Mouse (Mus musculus): Measurements from ENCODE around the gene E2f8. TPM values are rescaled to one million over a fixed set of nuclear protein-coding genes. Genes with fewer than 3 reads are reported as not detected.

The E2f8 gene
- polyA plus RNA-seq, 1 experiment from 2014 or later, result 5.0 TPM

- H3K27ac ChIP-seq, result no peak within 1 kb of the TSS
- H3K36me3 ChIP-seq, result no peaks in the 10 kb centered on the region
- WGBS, result 77% methylated on average over 8 of the region's 8 CpGs
- ATAC-seq, result no peak
- no peaks in the 10 kb centered on the region for H3K9me3 ChIP-seq
- no peak within 1 kb of the TSS for H3K4me2 ChIP-seq (replicated peaks)
- no peak within 1 kb of the TSS for H3K4me3 ChIP-seq (replicated peaks)
- H3K27me3 ChIP-seq, result no peaks in the 10 kb centered on the region
- peaks cover 7% of the 10 kb centered on the region; the same call in 1 of the 2 replicates for H3K4me1 ChIP-seq (replicated peaks)
- no peak within 1 kb of the TSS for H3K9ac ChIP-seq (replicated peaks)
Measured at GRCm38 (mm10) chr7:48908521-48909341, 27.3 kb upstream of the E2f8 start, which contains the start of gene Nav2. Gene Nav2, plus strand, starts transcription at chr7:48908716.

DNA sequence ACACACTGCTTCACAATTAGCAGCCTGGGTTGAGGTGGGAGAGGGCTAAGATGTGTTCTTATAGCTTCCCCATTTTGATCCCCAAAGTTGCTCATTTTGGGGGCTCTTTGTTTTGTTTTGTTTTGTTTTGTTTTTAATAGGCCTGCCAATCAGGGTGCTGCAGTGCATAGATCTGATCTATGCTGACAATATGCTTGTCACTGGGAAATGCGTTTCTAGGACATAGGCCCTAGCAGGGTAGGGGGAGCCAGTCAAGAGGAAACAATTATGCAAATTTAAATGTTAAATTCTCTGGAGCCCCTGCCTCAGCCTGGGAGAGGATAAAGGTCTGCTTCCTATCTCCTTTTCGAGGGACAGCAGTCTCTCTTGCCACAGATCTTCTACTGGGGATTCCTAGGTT is 21.1 kb upstream of the E2f8 start:
- Histone ChIP-seq H3K4me2 (replicated peaks) (no peak overlapping the region), H3K9me3 (no peaks in the 10 kb centered on the region), H3K27ac (peak overlapping the region; percentile 1; the same call in 1 of the 2 replicates), H3K27me3 (peaks cover 17% of the 10 kb centered on the region), H3K9ac (replicated peaks) (no peak overlapping the region), H3K36me3 (no peaks in the 10 kb centered on the region), H3K4me3 (replicated peaks) (no peak overlapping the region), H3K4me1 (replicated peaks) (peaks cover 34% of the 10 kb centered on the region)
- ATAC-seq, result peak; percentile 71
- whole genome bisulfite sequencing, result 4% methylated on average over 2 of the region's 2 CpGs

- ATAC-seq, result no peak
- no peak overlapping the region for H3K4me2 ChIP-seq (replicated peaks)
- peaks cover 34% of the 10 kb centered on the region for H3K27me3 ChIP-seq
- H3K27ac ChIP-seq, result no peak overlapping the region
- no peak overlapping the region for H3K9ac ChIP-seq (replicated peaks)
- 72% methylated on average over 8 of the region's 8 CpGs for WGBS
- H3K9me3 ChIP-seq, result no peaks in the 10 kb centered on the region
- no peak overlapping the region for H3K4me3 ChIP-seq (replicated peaks)
- H3K36me3 ChIP-seq, result no peaks in the 10 kb centered on the region
- peaks cover 42% of the 10 kb centered on the region for H3K4me1 ChIP-seq (replicated peaks)
Measured at GRCm38 (mm10) chr7:48900408-48901167, 19.2 kb upstream of the E2f8 start.

- Histone ChIP-seq H3K4me1 (replicated peaks) (peaks cover 39% of the 10 kb centered on the region), H3K9me3 (no peaks in the 10 kb centered on the region), H3K9ac (replicated peaks) (no peak overlapping the region), H3K27me3 (peaks cover 49% of the 10 kb centered on the region), H3K36me3 (no peaks in the 10 kb centered on the region), H3K4me3 (replicated peaks) (no peak overlapping the region), H3K4me2 (replicated peaks) (no peak overlapping the region), H3K27ac (no peak overlapping the region)
- 69% methylated on average over 9 of the region's 9 CpGs for WGBS
- no peak for ATAC-seq
Measured at GRCm38 (mm10) chr7:48898416-48898815, 17.0 kb upstream of the E2f8 start.

DNA sequence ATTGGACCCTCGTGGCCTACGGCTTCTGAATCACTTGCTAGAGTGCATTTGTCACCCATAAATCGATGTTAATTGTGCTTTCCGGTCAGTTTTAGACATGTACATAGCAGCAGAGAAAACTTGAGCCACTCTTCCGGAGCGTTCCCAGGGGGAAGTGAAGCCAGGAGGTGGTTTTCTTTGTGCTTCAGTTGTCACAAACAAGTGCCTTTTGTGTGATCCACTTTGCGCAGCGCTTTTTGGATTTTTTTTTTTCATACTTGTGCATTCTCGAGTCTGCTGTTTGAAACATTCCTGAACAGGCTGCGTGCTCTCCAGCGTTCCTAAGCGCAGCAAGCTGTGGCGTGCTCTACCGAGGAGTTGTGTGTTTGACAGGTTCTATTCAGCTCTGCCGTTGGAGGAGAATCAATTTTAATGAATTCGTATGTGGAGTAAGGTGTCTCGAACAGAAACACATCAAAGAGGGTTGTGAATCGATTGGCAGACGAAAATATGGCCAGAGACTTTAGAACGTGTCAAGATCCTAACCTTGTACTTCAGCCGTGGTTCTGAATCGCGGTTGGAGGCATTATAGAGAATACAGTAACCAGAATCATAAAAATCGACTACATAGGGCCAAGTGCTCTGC is 16.3 kb upstream of the E2f8 start:
- no peak for ATAC-seq
- no peaks in the 10 kb centered on the region for H3K36me3 ChIP-seq
- no peak overlapping the region for H3K27ac ChIP-seq
- H3K4me3 ChIP-seq (replicated peaks), result no peak overlapping the region
- H3K9me3 ChIP-seq, result no peaks in the 10 kb centered on the region
- 29% methylated on average over 24 of the region's 24 CpGs for WGBS
- peaks cover 31% of the 10 kb centered on the region for H3K4me1 ChIP-seq (replicated peaks)
- H3K27me3 ChIP-seq, result peaks cover 51% of the 10 kb centered on the region
- H3K4me2 ChIP-seq (replicated peaks), result no peak overlapping the region
- no peak overlapping the region for H3K9ac ChIP-seq (replicated peaks)

- Histone ChIP-seq H3K4me2 (replicated peaks) (no peak overlapping the region), H3K27me3 (peaks cover 55% of the 10 kb centered on the region), H3K4me1 (replicated peaks) (peaks cover 25% of the 10 kb centered on the region), H3K27ac (no peak overlapping the region), H3K9ac (replicated peaks) (no peak overlapping the region), H3K36me3 (no peaks in the 10 kb centered on the region), H3K9me3 (no peaks in the 10 kb centered on the region), H3K4me3 (replicated peaks) (no peak overlapping the region)
- 81% methylated on average over 4 of the region's 4 CpGs for WGBS
- ATAC-seq, result no peak
Measured at GRCm38 (mm10) chr7:48896051-48896450, 14.7 kb upstream of the E2f8 start.

DNA sequence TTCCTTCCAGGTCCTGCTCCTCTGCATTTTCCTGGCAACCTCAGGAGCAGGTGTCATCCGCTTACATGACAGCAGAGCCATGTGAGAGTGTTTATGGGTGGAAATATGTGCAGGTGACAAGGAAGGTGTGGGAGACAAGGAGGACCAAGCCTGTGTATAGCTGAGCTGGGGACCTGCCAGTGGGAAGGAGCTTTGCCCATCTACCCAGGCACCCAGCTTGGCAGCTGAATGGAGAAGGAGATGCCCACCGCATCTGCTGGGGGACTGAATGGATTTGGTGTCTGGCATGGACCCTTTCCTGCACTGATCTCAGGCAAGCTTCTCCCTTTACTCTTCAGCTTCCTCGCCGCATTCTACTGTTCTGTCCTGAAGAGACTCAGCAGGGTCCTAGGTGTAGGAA is 14.1 kb upstream of the E2f8 start:
- H3K4me1 ChIP-seq (replicated peaks), result peaks cover 30% of the 10 kb centered on the region
- H3K9me3 ChIP-seq, result no peaks in the 10 kb centered on the region
- H3K36me3 ChIP-seq, result no peaks in the 10 kb centered on the region
- 89% methylated on average over 4 of the region's 4 CpGs for WGBS
- no peak overlapping the region for H3K27ac ChIP-seq
- no peak for ATAC-seq
- no peak overlapping the region for H3K4me2 ChIP-seq (replicated peaks)
- peaks cover 51% of the 10 kb centered on the region for H3K27me3 ChIP-seq
- H3K9ac ChIP-seq (replicated peaks), result no peak overlapping the region
- H3K4me3 ChIP-seq (replicated peaks), result no peak overlapping the region

- Histone ChIP-seq H3K9me3 (no peaks in the 10 kb centered on the region), H3K4me2 (replicated peaks) (no peak overlapping the region), H3K4me3 (replicated peaks) (no peak overlapping the region), H3K9ac (replicated peaks) (no peak overlapping the region), H3K27ac (no peak overlapping the region), H3K4me1 (replicated peaks) (peaks cover 32% of the 10 kb centered on the region), H3K27me3 (peaks cover 44% of the 10 kb centered on the region), H3K36me3 (no peaks in the 10 kb centered on the region)
- ATAC-seq, result no peak
- 80% methylated on average over 6 of the region's 6 CpGs for WGBS
Measured at GRCm38 (mm10) chr7:48894763-48895162, 13.4 kb upstream of the E2f8 start.

DNA sequence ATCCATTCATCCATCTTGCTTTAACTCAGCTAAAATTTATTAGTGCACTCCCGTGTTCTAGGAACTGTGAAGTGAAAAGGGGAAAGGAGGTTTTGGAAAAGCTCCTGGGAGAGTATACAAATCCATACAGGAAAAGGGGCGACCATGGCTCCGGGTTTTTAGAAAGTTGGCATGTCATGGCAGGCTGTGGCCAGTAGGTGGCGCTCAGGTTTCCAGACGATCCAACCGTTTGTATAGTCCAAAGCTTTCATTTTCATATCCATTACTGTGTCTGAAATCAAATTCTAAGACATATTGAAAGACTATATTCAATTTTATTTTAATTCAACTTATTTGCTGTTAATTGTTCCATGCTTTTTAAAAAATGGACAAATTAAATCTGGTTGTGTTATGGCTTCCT is 12.8 kb upstream of the E2f8 start:
- Histone ChIP-seq H3K27ac (no peak overlapping the region), H3K27me3 (peaks cover 43% of the 10 kb centered on the region), H3K4me2 (replicated peaks) (no peak overlapping the region), H3K4me3 (replicated peaks) (no peak overlapping the region), H3K9me3 (no peaks in the 10 kb centered on the region), H3K9ac (replicated peaks) (no peak overlapping the region), H3K4me1 (replicated peaks) (peaks cover 32% of the 10 kb centered on the region), H3K36me3 (no peaks in the 10 kb centered on the region)
- ATAC-seq, result no peak
- WGBS, result under 1% methylated on average over 6 of the region's 6 CpGs

- Histone ChIP-seq H3K4me3 (replicated peaks) (no peak overlapping the region), H3K9me3 (no peaks in the 10 kb centered on the region), H3K9ac (replicated peaks) (no peak overlapping the region), H3K4me1 (replicated peaks) (peaks cover 29% of the 10 kb centered on the region), H3K27me3 (peaks cover 47% of the 10 kb centered on the region), H3K36me3 (no peaks in the 10 kb centered on the region), H3K27ac (no peak overlapping the region), H3K4me2 (replicated peaks) (no peak overlapping the region)
- no peak for ATAC-seq
- 78% methylated on average over 7 of the region's 7 CpGs for WGBS
Measured at GRCm38 (mm10) chr7:48893093-48893492, 11.7 kb upstream of the E2f8 start.

GRCm38 (mm10) chr7:48891029-48891428 is 9.6 kb upstream of the E2f8 start:
- no peak overlapping the region for H3K4me2 ChIP-seq (replicated peaks)
- 25% methylated on average over 5 of the region's 5 CpGs for WGBS

DNA sequence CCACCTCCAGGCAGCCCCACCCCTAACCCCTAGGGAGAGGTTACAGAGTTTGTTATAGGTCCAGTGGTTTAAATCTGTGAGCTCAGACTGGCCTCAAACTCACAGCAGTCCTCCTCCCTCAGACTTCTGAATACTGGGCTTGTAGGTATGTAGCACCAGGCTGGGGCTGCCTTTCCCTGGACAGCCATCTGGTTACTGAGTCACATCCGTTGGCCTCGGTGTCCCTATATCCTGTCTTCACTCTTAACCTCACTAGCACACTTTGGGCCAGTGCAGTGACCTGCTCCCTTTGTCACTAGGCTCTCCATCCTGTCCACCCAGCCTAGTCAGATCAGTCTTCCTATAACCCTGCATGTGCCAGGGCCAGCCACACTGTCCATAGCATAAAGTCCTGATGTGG is 7.4 kb upstream of the E2f8 start:
- no peaks in the 10 kb centered on the region for H3K9me3 ChIP-seq
- no peak overlapping the region for H3K9ac ChIP-seq (replicated peaks)
- H3K27ac ChIP-seq, result no peak overlapping the region
- H3K36me3 ChIP-seq, result no peaks in the 10 kb centered on the region
- peaks cover 43% of the 10 kb centered on the region for H3K27me3 ChIP-seq
- peaks cover 15% of the 10 kb centered on the region for H3K4me1 ChIP-seq (replicated peaks)
- 85% methylated on average over 2 of the region's 2 CpGs for WGBS
- ATAC-seq, result no peak
- no peak overlapping the region for H3K4me2 ChIP-seq (replicated peaks)
- H3K4me3 ChIP-seq (replicated peaks), result no peak overlapping the region

More at GRCm38 (mm10) chr7:48891029-48891428, 9.6 kb upstream of the E2f8 start:
- Histone ChIP-seq H3K9me3 (no peaks in the 10 kb centered on the region), H3K4me3 (replicated peaks) (no peak overlapping the region), H3K27me3 (peaks cover 38% of the 10 kb centered on the region), H3K4me1 (replicated peaks) (peaks cover 15% of the 10 kb centered on the region), H3K9ac (replicated peaks) (no peak overlapping the region), H3K27ac (0 out of 2 replicates have a peak overlapping the region, but pooled peaks have one; percentile 22), H3K36me3 (no peaks in the 10 kb centered on the region)
- ATAC-seq, result peak; percentile 53

Data from midbrain, embryonic 13.5 days (tissue).